Mouse (Mus musculus): ENCODE measurements around the gene Moxd2.

Moxd2 gene

GRCm38 (mm10) chr6:40887394-40887793, at the start of gene Moxd2:
TSS of gene Moxd2 (minus strand) at chr6:40887494.
- DNase-seq (ENCODE audit: low spot score in 2 of 2), result no peak

GRCm38 (mm10) chr6:40919954-40920353, 32.7 kb upstream of the Moxd2 start:
- no peak for DNase-seq (ENCODE audit: low spot score in 2 of 2)

GRCm38 (mm10) chr6:40900287-40900686, 13.0 kb upstream of the Moxd2 start, which contains the start of gene Prss58:
TSS of gene Prss58 (minus strand) at chr6:40900387.
- DNase-seq (ENCODE audit: low spot score in 2 of 2), result no peak

- DNase-seq (ENCODE audit: low spot score in 2 of 2), result no peak
These were observed 7.4 kb upstream of the Moxd2 start for GRCm38 (mm10) chr6:40894716-40895115.

GRCm38 (mm10) chr6:40893577-40893976, 6.3 kb upstream of the Moxd2 start:
- DNase-seq (ENCODE audit: low spot score in 2 of 2), result no peak

GRCm38 (mm10) chr6:40891754-40892153, 4.5 kb upstream of the Moxd2 start:
- DNase-seq (ENCODE audit: low spot score in 2 of 2), result no peak

- DNase-seq (ENCODE audit: low spot score in 2 of 2), result no peak
These were observed 3.7 kb upstream of the Moxd2 start for GRCm38 (mm10) chr6:40890973-40891372.

- DNase-seq (ENCODE audit: low spot score in 2 of 2), result no peak
These were observed 42.0 kb downstream of the Moxd2 start for GRCm38 (mm10) chr6:40845283-40845682.

Measured in urinary bladder, adult 18-20 months (tissue).